Mouse (Mus musculus) MEL (cell line): Measurements from ENCODE around the gene Slc35e4. TPM values are rescaled to one million over a fixed set of nuclear protein-coding genes. Genes with fewer than 3 reads are reported as not detected.
A peak's percentile ranks its signal among the peaks of the same experiment; 100 is the strongest.

Experiments
- DNase-seq: peaks from one replicate; pipeline ENCODE4 v3.0.0; 2011; ENCODE audit warnings: low read depth, low spot score
- H3K27ac ChIP-seq: 2 replicates; pipeline ENCODE4 v1.5.1; 2012; ENCODE audit warnings: low read depth, mild to moderate bottlenecking, control low read depth, low read length, moderate library complexity; ENCODE audit not compliant: control insufficient read depth
- H3K27me3 ChIP-seq, 2 experiments: fragments of 150-350 bp in 1 of 2; sonication (generic) in 1 of 2; 2 replicates each; pipeline ENCODE4 v1.6.1; 2012; ENCODE audit warnings: low read length in 2 of 2, mild to moderate bottlenecking in 2 of 2, improper control_type of control experiment in 1 of 2, moderate library complexity in 1 of 2; ENCODE audit not compliant: insufficient read depth in 2 of 2, control insufficient read depth in 1 of 2
- H3K36me3 ChIP-seq, 2 experiments: 2 replicates each; pipeline ENCODE4 v1.6.1; 2012 to 2014; ENCODE audit warnings: low read length in 2 of 2, improper control_type of control experiment in 1 of 2, inconsistent platforms in 1 of 2, mild to moderate bottlenecking in 1 of 2; ENCODE audit not compliant: insufficient read depth in 2 of 2, control insufficient read depth in 1 of 2
- H3K4me1 ChIP-seq, 2 experiments: fragments of 150-350 bp in 1 of 2; sonication (generic) in 1 of 2; 2 replicates each; pipeline ENCODE4 v1.6.1; 2012; ENCODE audit warnings: low read length in 2 of 2, improper control_type of control experiment in 1 of 2, mild to moderate bottlenecking in 1 of 2; ENCODE audit not compliant: insufficient read depth in 2 of 2, control insufficient read depth in 1 of 2
- H3K4me3 ChIP-seq, 2 experiments: fragments of 150-350 bp in 1 of 2; sonication (generic) in 1 of 2; 2 replicates each; pipeline ENCODE4 v1.5.1; 2012; ENCODE audit warnings: low read depth in 2 of 2, low read length in 2 of 2, mild to moderate bottlenecking in 2 of 2, moderate library complexity in 2 of 2, control low read depth in 1 of 2, improper control_type of control experiment in 1 of 2; ENCODE audit not compliant: control insufficient read depth in 1 of 2, insufficient read depth in 1 of 2
- H3K79me2 ChIP-seq: 2 replicates; pipeline ENCODE4 v1.6.1; 2012; ENCODE audit warnings: mild to moderate bottlenecking, low read length, moderate library complexity; ENCODE audit not compliant: control insufficient read depth, poor library complexity, insufficient read depth
- H3K9ac ChIP-seq: 2 replicates; pipeline ENCODE4 v1.6.1; 2012; ENCODE audit warnings: low read depth, mild to moderate bottlenecking, control low read depth, low read length, moderate library complexity; ENCODE audit not compliant: control insufficient read depth, poor library complexity, severe bottlenecking
- H3K9me3 ChIP-seq: fragments of 150-350 bp; sonication (generic); replicated peaks from 2 replicates; pipeline ENCODE4 v1.6.1; 2012; ENCODE audit warnings: mild to moderate bottlenecking, low read length, improper control_type of control experiment, moderate library complexity; ENCODE audit not compliant: insufficient read depth
- CHD1 ChIP-seq: IDR thresholded peaks from 2 replicates; pipeline ENCODE4 v1.6.1; 2012; ENCODE audit warnings: low read depth, mild to moderate bottlenecking, inconsistent platforms, low read length, improper control_type of control experiment
- CTCF ChIP-seq, 3 experiments: IDR thresholded peaks in 2 of 3; conservative IDR thresholded peaks in 1 of 3; 2 replicates each; pipeline ENCODE4 v1.5.1; 2011 to 2012; ENCODE audit warnings: low read length in 3 of 3, low read depth in 2 of 3, mild to moderate bottlenecking in 2 of 3, improper control_type of control experiment in 1 of 3, inconsistent platforms in 1 of 3, mixed read lengths in 1 of 3, moderate library complexity in 1 of 3; ENCODE audit not compliant: control insufficient read depth in 1 of 3, insufficient read depth in 1 of 3, poor library complexity in 1 of 3, severe bottlenecking in 1 of 3
- ELF1 ChIP-seq: IDR thresholded peaks from 2 replicates; pipeline ENCODE4 v1.6.1; 2014; ENCODE audit warnings: low read depth, mild to moderate bottlenecking, inconsistent platforms, low read length, improper control_type of control experiment, moderate library complexity
- EP300 ChIP-seq, 2 experiments: IDR thresholded peaks; 2 replicates each; pipeline ENCODE4 v1.6.1; 2011; ENCODE audit warnings: improper control_type of control experiment in 2 of 2, low read length in 2 of 2, low read depth in 1 of 2, mild to moderate bottlenecking in 1 of 2
- ETS1 ChIP-seq: IDR thresholded peaks from 2 replicates; pipeline ENCODE4 v1.6.1; 2012; ENCODE audit warnings: low read depth, mild to moderate bottlenecking, inconsistent platforms, low read length, improper control_type of control experiment, moderate library complexity
- GABPA ChIP-seq: IDR thresholded peaks from 2 replicates; pipeline ENCODE4 v1.6.1; 2012; ENCODE audit warnings: low read depth, mild to moderate bottlenecking, inconsistent platforms, low read length, improper control_type of control experiment, moderate library complexity
- GATA1 ChIP-seq: IDR thresholded peaks from 2 replicates; pipeline ENCODE4 v1.6.1; 2011; ENCODE audit warnings: low read depth, low read length, improper control_type of control experiment
- HCFC1 ChIP-seq: IDR thresholded peaks from 2 replicates; pipeline ENCODE4 v1.6.1; 2012; ENCODE audit warnings: low read depth, mild to moderate bottlenecking, inconsistent platforms, low read length, improper control_type of control experiment, moderate library complexity
- JUND ChIP-seq: IDR thresholded peaks from 2 replicates; pipeline ENCODE4 v1.6.1; 2011; ENCODE audit warnings: low read depth, mild to moderate bottlenecking, improper control_type of control experiment, low read length
- KAT2A ChIP-seq: conservative IDR thresholded peaks from 2 replicates; pipeline ENCODE4 v1.6.1; 2012; ENCODE audit warnings: low read depth, low read length, improper control_type of control experiment, inconsistent platforms
- MAX ChIP-seq: IDR thresholded peaks from 2 replicates; pipeline ENCODE4 v1.6.1; 2011; ENCODE audit warnings: low read length, improper control_type of control experiment
- MEF2A ChIP-seq: IDR thresholded peaks from 2 replicates; pipeline ENCODE4 v1.6.1; 2014; ENCODE audit warnings: low read depth, mild to moderate bottlenecking, inconsistent platforms, low read length, improper control_type of control experiment; ENCODE audit not compliant: poor library complexity, insufficient replicate concordance, severe bottlenecking; ENCODE audit errors: extremely low read depth
- MXI1 ChIP-seq: IDR thresholded peaks from 2 replicates; pipeline ENCODE4 v1.6.1; 2011; ENCODE audit warnings: mild to moderate bottlenecking, low read depth, low read length, improper control_type of control experiment
- MYC ChIP-seq: IDR thresholded peaks from 2 replicates; pipeline ENCODE4 v1.6.1; 2011; ENCODE audit warnings: low read depth, mild to moderate bottlenecking, low read length, improper control_type of control experiment, moderate library complexity
- NRF1 ChIP-seq: IDR thresholded peaks from 2 replicates; pipeline ENCODE4 v1.6.1; 2014; ENCODE audit warnings: low read depth, mild to moderate bottlenecking, inconsistent platforms, low read length, improper control_type of control experiment, moderate library complexity; ENCODE audit not compliant: poor library complexity, insufficient read depth, severe bottlenecking
- POLR2A ChIP-seq, 2 experiments: IDR thresholded peaks; 2 replicates each; pipeline ENCODE4 v1.6.1; 2011 to 2012; ENCODE audit warnings: low read length in 2 of 2, mild to moderate bottlenecking in 2 of 2, control low read depth in 1 of 2, improper control_type of control experiment in 1 of 2, low read depth in 1 of 2, moderate library complexity in 1 of 2; ENCODE audit not compliant: control insufficient read depth in 1 of 2, insufficient read depth in 1 of 2, poor library complexity in 1 of 2
- POLR2AphosphoS2 ChIP-seq: IDR thresholded peaks from 2 replicates; pipeline ENCODE4 v1.6.1; 2011; ENCODE audit warnings: low read length, improper control_type of control experiment
- POLR2AphosphoS5 ChIP-seq: IDR thresholded peaks from 2 replicates; pipeline ENCODE4 v1.6.1; 2012; ENCODE audit warnings: low read depth, borderline replicate concordance, mild to moderate bottlenecking, inconsistent platforms, low read length, moderate library complexity, mixed read lengths
- RAD21 ChIP-seq: IDR thresholded peaks from 2 replicates; pipeline ENCODE4 v1.6.1; 2011; ENCODE audit warnings: mild to moderate bottlenecking, low read depth, low read length, improper control_type of control experiment
- RCOR1 ChIP-seq: IDR thresholded peaks from 2 replicates; pipeline ENCODE4 v1.6.1; 2012; ENCODE audit warnings: low read depth, mild to moderate bottlenecking, inconsistent platforms, low read length, improper control_type of control experiment
- SIN3A ChIP-seq: IDR thresholded peaks from 2 replicates; pipeline ENCODE4 v1.6.1; 2012; ENCODE audit warnings: low read length, improper control_type of control experiment, inconsistent platforms
- SMC3 ChIP-seq: IDR thresholded peaks from 2 replicates; pipeline ENCODE4 v1.6.1; 2011; ENCODE audit warnings: low read depth, low read length, improper control_type of control experiment
- TAL1 ChIP-seq: IDR thresholded peaks from 2 replicates; pipeline ENCODE4 v1.6.1; 2012; ENCODE audit warnings: mild to moderate bottlenecking, inconsistent platforms, low read length, moderate library complexity, mixed read lengths
- TBP ChIP-seq: IDR thresholded peaks from 2 replicates; pipeline ENCODE4 v1.8.0; 2011; ENCODE audit warnings: low read depth, low read length, improper control_type of control experiment
- UBTF ChIP-seq: IDR thresholded peaks from 2 replicates; pipeline ENCODE4 v1.6.1; 2012; ENCODE audit warnings: low read depth, mild to moderate bottlenecking, inconsistent platforms, low read length, improper control_type of control experiment, moderate library complexity, borderline replicate concordance; ENCODE audit not compliant: insufficient read depth
- USF1 ChIP-seq: IDR thresholded peaks from 2 replicates; pipeline ENCODE4 v1.6.1; 2014; ENCODE audit warnings: low read depth, mild to moderate bottlenecking, inconsistent platforms, low read length, improper control_type of control experiment, moderate library complexity
- ZC3H11A ChIP-seq: IDR thresholded peaks from 2 replicates; pipeline ENCODE4 v1.6.1; 2012; ENCODE audit warnings: low read depth, mild to moderate bottlenecking, inconsistent platforms, low read length, improper control_type of control experiment
- ZKSCAN1 ChIP-seq: IDR thresholded peaks from 2 replicates; pipeline ENCODE4 v1.6.1; 2012; ENCODE audit warnings: low read depth, mild to moderate bottlenecking, inconsistent platforms, low read length, improper control_type of control experiment, moderate library complexity
- ZMIZ1 ChIP-seq: IDR thresholded peaks from 2 replicates; pipeline ENCODE4 v1.6.1; 2012; ENCODE audit warnings: low read depth, mild to moderate bottlenecking, inconsistent platforms, low read length, improper control_type of control experiment, moderate library complexity
- polyA plus RNA-seq, 2 experiments: library from polyadenylated mRNA; stranded (reverse) in 1 of 2; unstranded in 1 of 2; fragments of >175 nt in 1 of 2; fragments of >200 nt in 1 of 2; gene quantifications; 2 replicates each; pipeline versions ENCODE4 v1.2.1 to v1.2.4; 2012; ENCODE audit warnings: low replicate concordance in 2 of 2, low read depth in 1 of 2; ENCODE audit not compliant: insufficient read length in 2 of 2, insufficient read depth in 1 of 2, missing spikeins in 1 of 2
- total RNA-seq: library from RNA; depleted of rRNA; stranded (reverse); fragments of 300-350 nt; gene quantifications from 2 replicates; pipeline ENCODE4 v1.2.3, GENCODE M21; 2012

Gene Slc35e4
- total and polyA plus RNA-seq, 3 experiments = 12.1 to 14.0 TPM; not detected in 1

- peak; percentile 78 for DNase-seq
Measured at GRCm38 (mm10) chr11:3918738-3919137, 4.3 kb upstream of the Slc35e4 start.

GRCm38 (mm10) chr11:3913316-3914108 lies 952 bp downstream of the Slc35e4 start:
- Histone ChIP-seq H3K4me1 (peaks cover 9 to 30% of the 10 kb centered on the region in 2 experiments; a peak in 3 of 4 replicates), H3K79me2 (peaks cover 17% of the 10 kb centered on the region), H3K36me3 (peaks cover 0 to 10% of the 10 kb centered on the region in 2 experiments; a peak in 2 of 4 replicates), H3K4me3 (peak overlapping the region; percentile 72 to 75), H3K27me3 (no peaks in the 10 kb centered on the region), H3K9me3 (no peaks in the 10 kb centered on the region), H3K27ac (peak overlapping the region; percentile 85), H3K9ac (peak overlapping the region; percentile 74)
- DNase-seq = peak; percentile 98
- no peak for TF ChIP-seq GABPA
- TF ChIP-seq NRF1 = peak; percentile 80
- TF ChIP-seq ELF1 = peak; percentile 65; the same call in 1 of the 2 replicates
- peak; percentile 18; the same call in 1 of the 2 replicates for TF ChIP-seq TAL1
- peak; percentile 67 to 71; a peak in 2 of 4 replicates for TF ChIP-seq POLR2A (IDR thresholded peaks at IDR 0.05; ENCODE audit: control insufficient read depth in 1 of 2, insufficient read depth in 1 of 2, low read depth in 1 of 2, low read length in 2 of 2, poor library complexity in 1 of 2)
- no peak for TF ChIP-seq MEF2A
- TF ChIP-seq HCFC1 = no peak; the same call in 1 of the 2 replicates
- no peak; the same call in 1 of the 2 replicates for TF ChIP-seq KAT2A
- TF ChIP-seq UBTF = no peak
- TF ChIP-seq SMC3 = no peak
- peak; percentile 34; the same call in 1 of the 2 replicates for TF ChIP-seq SIN3A
- no peak for TF ChIP-seq POLR2AphosphoS5
- TF ChIP-seq ETS1 = no peak
- no peak for TF ChIP-seq GATA1
- peak; percentile 58 for TF ChIP-seq POLR2AphosphoS2
- no peak for TF ChIP-seq EP300 (IDR thresholded peaks at IDR 0.05; ENCODE audit: low read depth in 1 of 2, low read length in 2 of 2)
- no peak for TF ChIP-seq MXI1
- no peak for TF ChIP-seq USF1
- no peak for TF ChIP-seq JUND
- no peak for TF ChIP-seq RAD21
- no peak for TF ChIP-seq ZC3H11A
- TF ChIP-seq MYC = no peak

More at GRCm38 (mm10) chr11:3918738-3919137, 4.3 kb upstream of the Slc35e4 start:
- Histone ChIP-seq H3K4me3 (no peak overlapping the region), H3K27ac (no peak overlapping the region), H3K4me1 (peaks cover 6 to 16% of the 10 kb centered on the region in 2 experiments), H3K9me3 (no peaks in the 10 kb centered on the region)
- TF ChIP-seq JUND = no peak
- TF ChIP-seq TBP = no peak
- TF ChIP-seq MYC = peak; percentile 98
- no peak for TF ChIP-seq ELF1
- peak; percentile 63 to 73 (median 72) for TF ChIP-seq CTCF (IDR thresholded peaks at IDR 0.05 in 2 of 3, conservative IDR thresholded peaks at IDR 0.05 in 1 of 3; ENCODE audit: control insufficient read depth in 1 of 3, insufficient read depth in 1 of 3, low read depth in 2 of 3, low read length in 3 of 3, poor library complexity in 1 of 3, severe bottlenecking in 1 of 3)
- TF ChIP-seq USF1 = peak; percentile 48; the same call in 1 of the 2 replicates
- peak; percentile 77 for TF ChIP-seq MAX
- TF ChIP-seq MXI1 = 0 out of 2 replicates have a peak, but pooled peaks have one; percentile 49
- TF ChIP-seq RAD21 = peak; percentile 49
- no peak for TF ChIP-seq GATA1
- no peak for TF ChIP-seq CHD1
- TF ChIP-seq ZMIZ1 = no peak
- no peak for TF ChIP-seq GABPA
- peak; percentile 16; the same call in 1 of the 2 replicates for TF ChIP-seq RCOR1
- no peak for TF ChIP-seq ZKSCAN1
- TF ChIP-seq HCFC1 = 0 out of 2 replicates have a peak, but pooled peaks have one; percentile 39
- TF ChIP-seq SMC3 = peak; percentile 54
- no peak for TF ChIP-seq EP300 (IDR thresholded peaks at IDR 0.05; ENCODE audit: low read depth in 1 of 2, low read length in 2 of 2)
- TF ChIP-seq, all 39 proteins: peak for 9
- H3K27me3 ChIP-seq = no peaks in the 10 kb centered on the region
- H3K9ac ChIP-seq = no peak overlapping the region
- H3K36me3 ChIP-seq = peaks cover 0 to 6% of the 10 kb centered on the region in 2 experiments; a peak in 1 of 4 replicates
- no peaks in the 10 kb centered on the region; the same call in 1 of the 2 replicates for H3K79me2 ChIP-seq
